Mouse (Mus musculus) stomach, postnatal 0 days (tissue): ENCODE results near the gene Afg1l.

Experiments
- CTCF ChIP-seq: IDR thresholded peaks from 2 replicates; pipeline ENCODE4 v1.5.1; 2016; ENCODE audit warnings: antibody characterized with exemption, low read depth, mild to moderate bottlenecking, moderate library complexity
- EP300 ChIP-seq: optimal IDR thresholded peaks from 2 replicates; pipeline ENCODE3; 2016; ENCODE audit warnings: antibody characterized with exemption

GRCm38 (mm10) chr10:42299967-42300366, 178.4 kb downstream of the Afg1l start:
- no peak for TF ChIP-seq CTCF
- no peak for TF ChIP-seq EP300
